Mouse (Mus musculus): ENCODE data around the gene Ccl24. TPM values are rescaled to one million over a fixed set of nuclear protein-coding genes. Genes with fewer than 3 reads are reported as not detected.

The Ccl24 gene
- total RNA-seq, 2 experiments from 2014 or later: 0.28 TPM; not detected in 1

GRCm38 (mm10) chr5:135551591-135551990 is 21.3 kb downstream of the Ccl24 start:
- no peak for DNase-seq (ENCODE audit: extremely low spot score in 1 of 2, low spot score in 2 of 2)
- intact Hi-C loops (cut with DNase I): loop anchor here (5.0 kb wide), 2 partner anchors 66 to 211 kb away; no protein-coding TSS in a partner anchor

DNA sequence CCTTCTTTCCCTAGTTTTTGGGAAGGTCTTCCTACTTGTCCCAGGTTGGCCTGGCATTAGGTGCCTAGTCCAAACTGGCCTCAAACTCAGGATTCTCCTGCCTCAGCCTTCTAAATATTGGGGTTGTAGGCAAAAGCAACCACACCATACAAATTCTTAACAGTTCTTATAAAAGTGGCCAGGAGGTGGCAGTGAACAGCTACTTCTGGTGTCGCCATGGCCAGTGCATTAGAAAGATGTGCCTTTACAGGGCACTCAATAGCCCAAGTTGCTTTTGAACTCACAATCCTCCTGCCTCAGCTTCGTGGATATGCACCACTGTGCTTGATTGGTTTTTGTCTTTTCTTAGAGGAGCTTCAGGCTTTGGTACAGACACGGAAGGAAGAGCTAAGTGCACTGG is 21.9 kb downstream of the Ccl24 start:
- intact Hi-C loops (cut with DNase I): loop anchor here (5.0 kb wide), 2 partner anchors 66 to 211 kb away; no protein-coding TSS in a partner anchor
- no peak for DNase-seq (ENCODE audit: extremely low spot score in 1 of 2, low spot score in 2 of 2)

DNA sequence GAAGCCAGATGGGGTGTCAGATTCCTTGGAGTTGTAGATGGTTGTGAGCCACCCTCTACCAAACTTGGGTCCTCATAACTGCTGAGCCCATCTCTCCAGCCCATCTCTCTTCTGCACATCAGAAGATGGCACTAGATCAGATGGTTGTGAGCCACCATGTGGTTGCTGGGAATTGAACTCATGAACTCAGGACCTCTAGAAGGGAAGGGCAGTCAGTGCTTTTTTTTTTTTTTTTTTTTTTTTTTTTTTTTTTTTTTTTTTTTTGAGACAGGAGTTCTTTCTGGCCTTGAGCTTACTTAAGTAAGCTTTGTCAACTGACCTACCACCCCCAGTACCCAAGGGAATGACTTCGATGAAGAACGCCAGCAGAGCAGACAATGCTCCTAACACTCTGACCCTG is 24.9 kb downstream of the Ccl24 start:
- intact Hi-C loops (cut with DNase I): no loop called here
- no peak for DNase-seq (ENCODE audit: extremely low spot score in 1 of 2, low spot score in 2 of 2)

DNA sequence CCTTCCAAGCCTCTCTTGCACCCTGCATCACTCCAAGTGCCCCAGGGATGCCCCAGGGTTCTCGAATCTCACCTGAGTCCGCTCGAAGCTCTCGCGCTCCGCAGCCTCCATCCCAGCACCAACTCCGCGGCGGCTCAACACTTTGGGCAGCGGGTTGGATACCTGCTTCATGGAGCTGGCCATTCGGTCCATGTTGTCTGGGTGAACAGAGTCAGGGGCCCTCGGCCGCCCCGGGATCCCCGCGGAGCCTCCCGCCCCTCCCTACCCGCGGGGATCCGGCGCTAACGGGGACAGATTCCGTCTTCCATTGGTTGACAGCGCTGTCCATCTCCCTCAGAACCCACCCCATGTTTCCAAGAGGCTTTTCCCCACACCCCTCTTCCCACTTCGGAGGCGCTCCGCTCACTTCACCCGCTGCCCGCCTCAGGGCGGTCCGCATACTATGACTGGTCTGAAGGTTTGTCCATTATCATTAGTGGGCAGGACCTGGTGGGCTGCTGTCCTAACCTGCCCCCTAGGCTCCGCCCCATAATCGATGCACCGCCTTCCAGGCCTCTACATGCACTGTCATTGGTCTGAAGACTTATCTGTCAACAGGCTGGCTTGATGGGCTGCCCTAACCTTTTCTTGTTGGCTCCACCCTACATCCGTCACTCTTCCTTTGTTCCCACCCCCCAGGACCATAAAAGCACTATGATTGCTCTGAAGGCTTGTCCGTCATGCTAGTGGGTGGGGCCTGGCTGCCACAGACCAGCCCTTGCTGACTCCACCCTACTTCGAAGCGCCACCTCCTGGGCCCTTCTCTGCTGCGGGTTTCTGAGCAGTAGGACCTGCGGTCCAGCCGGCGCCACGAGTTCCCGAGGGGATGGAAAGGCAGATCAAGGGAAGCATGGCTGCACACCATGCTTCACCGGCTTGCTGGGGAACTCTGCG is 27.7 kb downstream of the Ccl24 start, which contains the start of gene Hip1:
TSS of gene Hip1 (minus strand) at position 256 of the 933 bp plus-strand sequence.
- DNase-seq (ENCODE audit: extremely low spot score in 1 of 2, low spot score in 2 of 2): peak; percentile 98 to 99
- intact Hi-C loops (cut with DNase I): no loop called here

DNA sequence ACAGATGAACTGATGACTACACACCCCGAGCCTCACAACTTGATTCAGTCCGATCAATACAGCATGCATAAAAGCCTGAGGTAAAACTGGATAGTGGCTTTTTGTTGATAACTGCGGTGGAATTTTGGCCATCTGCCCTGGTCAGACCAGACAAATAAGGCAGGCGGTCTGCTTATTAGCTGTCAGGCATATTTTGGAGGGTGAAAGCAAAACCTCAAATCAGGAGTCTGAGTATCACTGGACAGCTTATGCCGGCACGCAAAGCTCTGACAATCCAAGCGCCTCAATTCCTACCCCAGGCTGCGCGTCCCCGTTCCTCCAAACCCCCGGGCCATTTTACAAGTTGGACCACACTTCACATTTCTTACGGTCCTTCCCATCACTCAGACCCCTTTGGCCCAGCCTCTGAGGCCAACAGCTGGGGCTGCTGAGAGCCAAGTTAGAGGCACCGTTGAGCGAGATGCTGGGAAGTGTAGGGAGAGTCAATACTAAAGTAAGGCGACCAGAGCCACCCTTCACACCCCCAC is 28.8 kb downstream of the Ccl24 start:
- DNase-seq (ENCODE audit: extremely low spot score in 1 of 2, low spot score in 2 of 2): peak in 1 of 2 experiments; percentile 46
- intact Hi-C loops (cut with DNase I): no loop called here

GRCm38 (mm10) chr5:135537794-135538214 is 35.0 kb downstream of the Ccl24 start:
- intact Hi-C loops (cut with DNase I): no loop called here

DNA sequence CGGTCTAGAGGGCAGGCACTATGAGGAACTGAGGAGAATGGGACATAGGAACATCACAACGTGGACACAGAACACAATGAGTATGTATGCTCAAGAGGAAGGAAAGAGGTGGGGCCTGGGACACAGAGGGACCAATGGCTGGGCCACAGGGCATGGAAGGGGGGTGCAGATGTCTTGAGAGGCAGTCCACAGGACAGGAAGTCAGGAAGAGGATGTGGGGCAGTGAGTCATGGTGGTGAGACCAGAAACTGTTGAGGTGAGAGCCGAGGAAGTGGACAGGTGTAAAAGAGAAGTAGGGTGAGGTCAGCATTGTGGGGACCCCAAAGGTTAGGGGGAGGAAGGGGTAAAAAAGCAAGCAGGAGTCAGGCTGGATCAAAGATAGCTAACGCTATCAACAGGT is 35.5 kb downstream of the Ccl24 start:
- intact Hi-C loops (cut with DNase I): no loop called here

More at GRCm38 (mm10) chr5:135537794-135538214, 35.0 kb downstream of the Ccl24 start:
- no peak for DNase-seq (ENCODE audit: extremely low spot score in 1 of 2, low spot score in 2 of 2)

GRCm38 (mm10) chr5:135535867-135536266 is 37.0 kb downstream of the Ccl24 start:
- no peak for DNase-seq (ENCODE audit: extremely low spot score in 1 of 2, low spot score in 2 of 2)
- intact Hi-C loops (cut with DNase I): no loop called here

More for the DNA sequence above, 35.5 kb downstream of the Ccl24 start:
- DNase-seq (ENCODE audit: extremely low spot score in 1 of 2, low spot score in 2 of 2): peak in 1 of 2 experiments; percentile 56

DNA sequence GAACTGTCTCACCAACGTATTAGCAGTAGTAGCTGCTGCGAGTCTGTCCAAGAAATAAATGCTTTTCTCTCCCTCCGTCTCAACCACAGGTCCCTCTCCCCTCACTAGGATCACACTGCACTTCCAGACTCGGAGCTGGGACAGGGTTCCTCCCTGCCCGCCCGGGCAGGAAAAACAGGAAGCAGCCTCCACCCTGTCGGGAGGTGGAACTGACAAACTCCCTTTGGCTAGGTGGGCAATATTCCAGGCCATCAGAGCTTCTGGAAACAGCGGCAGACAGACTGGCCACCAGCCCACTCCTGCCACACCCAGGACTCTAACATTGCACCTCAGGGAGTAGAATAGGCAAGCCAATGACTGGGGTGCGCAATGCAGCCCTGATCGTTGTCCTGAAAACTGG is 39.4 kb downstream of the Ccl24 start:
- peak in 1 of 2 experiments; percentile 84 for DNase-seq (ENCODE audit: extremely low spot score in 1 of 2, low spot score in 2 of 2)
- intact Hi-C loops (cut with DNase I): no loop called here

DNA sequence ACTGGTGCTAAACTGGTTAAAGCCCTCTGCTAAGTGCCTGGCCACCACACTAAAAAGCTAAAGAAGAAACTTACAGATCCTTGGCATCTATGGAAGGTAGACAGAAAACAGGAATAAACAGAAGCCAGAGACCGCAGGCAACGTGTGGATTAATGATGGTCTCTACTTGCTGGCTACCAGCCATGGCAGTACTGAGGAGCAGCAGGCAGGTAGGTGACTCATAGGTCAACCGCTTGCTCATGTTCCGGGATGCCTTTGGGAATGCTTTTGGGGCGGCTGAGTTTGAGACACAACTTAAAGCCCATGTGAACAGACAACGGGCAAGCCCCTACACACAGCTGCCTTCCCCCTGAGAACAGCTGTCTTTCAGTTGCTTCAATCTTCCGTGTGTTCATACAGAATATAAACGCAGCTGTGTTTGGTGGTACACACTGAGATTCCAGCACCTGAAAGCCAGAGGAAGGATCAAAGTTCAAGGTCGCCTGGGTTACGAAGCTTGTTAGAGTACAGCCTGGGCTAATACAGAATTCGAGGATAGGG is 41.5 kb downstream of the Ccl24 start:
- intact Hi-C loops (cut with DNase I): no loop called here
- DNase-seq (ENCODE audit: extremely low spot score in 1 of 2, low spot score in 2 of 2): no peak

DNA sequence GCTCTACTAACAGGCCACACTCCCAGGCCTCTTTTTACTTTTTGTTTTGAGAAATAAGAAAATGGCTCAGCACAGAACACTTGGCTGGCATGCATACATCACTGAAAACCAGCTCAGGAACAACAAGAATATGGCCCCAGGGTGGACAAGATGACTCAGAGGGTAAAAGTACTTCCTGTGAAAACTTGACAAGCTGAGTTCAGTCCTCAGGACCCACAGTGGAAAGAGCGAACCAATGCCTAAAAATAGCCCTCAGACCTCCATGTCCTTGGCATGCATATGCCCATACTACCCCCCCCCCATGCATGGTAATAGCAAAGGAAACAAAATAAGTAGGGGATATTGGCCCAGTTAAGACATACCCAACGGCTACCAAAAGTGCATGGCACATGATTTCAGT is 42.9 kb downstream of the Ccl24 start:
- intact Hi-C loops (cut with DNase I): no loop called here
- no peak for DNase-seq (ENCODE audit: extremely low spot score in 1 of 2, low spot score in 2 of 2)

DNA sequence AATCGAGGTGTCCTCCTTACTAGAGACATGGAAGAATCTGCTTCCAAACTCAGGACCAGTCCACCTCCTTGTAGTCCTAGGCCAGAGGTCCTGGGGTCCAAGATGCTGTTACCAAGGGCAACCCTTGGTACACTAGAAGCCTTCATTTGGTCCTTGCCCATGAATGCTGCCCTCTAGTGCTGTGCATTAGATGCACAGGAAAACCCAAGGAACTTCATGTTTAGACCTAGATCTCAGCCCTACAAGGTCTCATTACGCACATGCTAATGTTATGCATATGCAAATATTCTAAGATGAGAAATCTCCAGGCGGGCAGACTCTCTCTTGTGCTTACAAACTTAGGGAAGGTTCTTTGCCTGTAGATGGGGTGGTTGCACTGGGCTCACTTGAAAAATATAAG is 43.5 kb downstream of the Ccl24 start:
- no peak for DNase-seq (ENCODE audit: extremely low spot score in 1 of 2, low spot score in 2 of 2)
- intact Hi-C loops (cut with DNase I): no loop called here

GRCm38 (mm10) chr5:135527986-135528385 is 44.9 kb downstream of the Ccl24 start:
- peak in 1 of 2 experiments; percentile 82 for DNase-seq (ENCODE audit: extremely low spot score in 1 of 2, low spot score in 2 of 2)
- intact Hi-C loops (cut with DNase I): no loop called here

DNA sequence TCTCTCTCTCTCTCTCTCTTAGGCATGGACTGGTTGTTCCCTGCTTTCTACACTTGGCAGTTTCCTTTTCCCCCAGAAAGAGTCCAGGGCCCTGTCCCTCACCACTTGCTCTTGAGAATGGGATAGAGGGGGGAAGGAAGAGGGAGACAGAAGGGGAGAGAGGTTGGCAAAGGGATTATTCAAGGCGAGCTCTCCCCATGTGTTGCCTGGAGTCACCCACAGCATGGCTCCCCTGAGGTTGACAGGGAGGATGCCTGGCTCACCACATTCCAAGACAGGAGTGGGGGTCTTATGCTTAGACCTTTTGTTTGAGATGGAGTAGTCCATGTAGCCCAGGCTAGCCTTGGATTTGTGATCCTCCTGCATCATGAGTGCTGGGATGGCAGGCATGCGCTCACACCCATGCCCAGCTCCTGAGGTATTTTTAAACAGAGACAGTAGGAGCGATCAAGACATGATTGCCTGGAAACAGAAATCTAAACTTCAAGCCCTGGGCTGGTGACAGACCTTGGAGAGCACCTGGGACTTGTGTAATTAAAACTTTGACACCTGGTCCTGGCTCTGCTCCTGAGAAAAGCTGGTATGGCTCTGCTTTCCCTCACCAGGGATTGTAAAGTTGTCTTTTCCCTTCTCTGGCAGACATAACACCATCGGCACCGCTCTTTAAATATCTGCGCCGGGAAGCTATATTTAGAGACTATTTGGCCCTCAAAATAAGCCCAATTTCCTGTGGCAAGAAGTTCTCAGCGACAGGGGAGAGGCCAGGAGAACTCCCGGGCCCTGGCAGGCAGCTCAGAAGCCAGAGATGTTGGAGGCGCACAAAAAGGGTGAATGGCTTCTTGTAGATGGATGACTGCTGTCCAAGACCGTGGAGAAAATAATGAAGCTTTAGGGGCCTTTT is 47.9 kb downstream of the Ccl24 start:
- peak in 1 of 2 experiments; percentile 17 for DNase-seq (ENCODE audit: extremely low spot score in 1 of 2, low spot score in 2 of 2)
- intact Hi-C loops (cut with DNase I): no loop called here

DNA sequence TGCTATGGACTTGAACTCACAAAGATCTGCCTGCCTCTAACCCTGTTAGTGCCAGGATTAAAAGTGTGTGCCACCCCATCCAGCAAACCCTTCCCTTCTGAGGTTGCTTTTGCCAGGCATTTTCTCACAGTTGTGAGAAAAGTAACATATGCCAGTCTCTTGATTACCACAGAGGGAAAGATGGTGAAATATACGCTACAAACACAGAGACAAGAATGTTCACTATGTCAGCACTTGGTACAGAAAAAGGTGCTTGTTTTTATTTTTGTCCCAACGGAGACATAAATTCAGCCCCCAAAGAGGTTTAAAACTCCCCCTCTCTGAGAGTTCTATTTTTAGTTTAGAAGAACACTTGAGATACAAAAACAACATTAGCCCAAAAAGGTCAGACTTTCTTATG is 48.8 kb downstream of the Ccl24 start:
- intact Hi-C loops (cut with DNase I): no loop called here
- DNase-seq (ENCODE audit: extremely low spot score in 1 of 2, low spot score in 2 of 2): no peak

GRCm38 (mm10) chr5:135522111-135522722 is 50.6 kb downstream of the Ccl24 start:
- intact Hi-C loops (cut with DNase I): no loop called here
- DNase-seq (ENCODE audit: extremely low spot score in 1 of 2, low spot score in 2 of 2): no peak
